Mouse (Mus musculus) B cell, adult 62 days (primary cell): ENCODE results near the gene Scrn3. TPM values are rescaled to one million over a fixed set of nuclear protein-coding genes. Genes with fewer than 3 reads are reported as not detected.

ENCODE experiments used
- total RNA-seq: library from RNA; stranded (reverse); gene quantifications from 4 replicates; pipeline ENCODE4 v1.2.4, GENCODE M21; 2023

Gene Scrn3
- total RNA-seq: 3.9 to 6.2 TPM (median 4.6 TPM) in 4 replicates

DNA sequence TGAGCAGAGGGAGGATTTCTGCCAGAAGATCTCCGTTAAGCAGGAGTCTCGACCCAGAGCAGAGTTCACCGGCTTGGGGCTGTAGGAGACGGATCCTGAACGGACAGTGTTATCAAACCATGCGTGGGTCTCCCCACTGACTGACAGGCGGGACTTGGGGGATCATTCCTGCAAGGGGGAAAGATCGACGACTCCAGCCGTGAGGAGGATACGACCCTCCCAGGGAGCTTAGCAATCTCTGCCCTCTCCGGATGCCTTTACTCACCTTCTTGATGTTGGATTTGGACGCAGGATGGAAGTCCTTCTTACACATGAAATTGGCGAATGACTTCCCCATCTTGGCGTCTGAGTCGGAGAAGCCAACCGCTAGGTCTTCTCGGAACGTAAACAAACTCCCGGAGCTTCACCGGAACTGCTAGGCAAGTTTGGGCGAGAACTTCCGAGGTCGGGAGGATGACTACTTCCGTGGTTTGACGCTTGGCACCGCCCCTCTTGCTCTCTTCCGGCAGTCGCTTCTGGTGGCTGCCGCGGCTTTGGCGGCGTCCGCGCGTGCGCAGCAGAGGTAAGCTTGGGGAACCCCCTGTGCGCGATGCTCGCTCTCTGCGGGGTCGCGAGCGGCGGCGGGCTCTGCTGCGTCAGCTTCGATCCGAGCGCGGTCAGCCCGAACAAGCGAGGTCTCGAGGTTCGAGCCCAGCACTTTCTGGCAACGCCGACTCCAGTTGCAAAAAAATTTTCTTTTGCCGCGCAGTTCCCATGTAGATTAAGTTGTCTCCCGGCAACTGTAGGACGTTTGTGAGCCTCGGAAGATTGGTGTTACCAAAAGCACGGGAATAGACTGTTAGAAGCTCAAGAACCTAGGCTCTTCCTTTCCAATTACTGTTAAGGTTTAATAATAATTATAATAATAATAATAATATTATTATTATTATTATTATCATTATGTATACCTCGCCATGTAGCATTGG lies at the start of gene Scrn3, which contains the start of gene Cir1:
Gene Scrn3 (plus strand): TSS at position 450 of the 965 bp plus-strand sequence.
Gene Cir1 (minus strand): TSS at position 550 of the 965 bp plus-strand sequence.

DNA sequence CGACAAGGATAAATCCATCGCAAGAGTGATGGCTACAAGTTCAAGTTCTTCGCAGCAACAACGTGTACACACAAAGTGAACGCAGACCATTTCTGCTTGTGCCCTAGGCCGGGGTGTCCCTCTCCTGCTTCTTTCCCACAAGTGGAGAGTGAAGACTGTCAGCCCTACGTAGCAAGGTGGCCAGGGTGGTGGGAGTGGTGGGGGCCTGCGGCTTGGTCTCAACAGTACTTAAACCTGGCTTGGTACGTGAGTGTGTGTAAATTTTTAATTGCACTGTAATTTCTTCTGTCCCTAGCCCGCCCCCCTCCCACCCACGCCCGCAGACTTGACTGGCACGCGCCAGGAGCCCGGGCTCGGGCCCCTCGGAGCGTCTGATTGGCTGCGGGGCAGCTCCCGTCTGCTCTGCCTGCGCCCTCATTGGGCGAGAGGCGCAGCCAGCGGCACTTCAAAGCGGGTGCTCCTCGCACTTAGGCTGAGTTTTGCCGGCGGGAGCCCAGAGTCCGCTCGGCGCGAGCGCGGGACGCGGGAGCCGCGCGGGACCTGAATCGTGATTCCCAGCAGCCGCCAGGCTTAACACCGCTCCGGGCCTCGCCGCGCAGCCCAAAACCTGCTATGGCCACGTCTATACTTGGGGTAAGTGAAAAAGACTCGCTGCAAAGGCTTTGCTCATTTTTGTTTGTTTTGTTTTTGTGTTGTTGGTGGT lies 40.8 kb upstream of the Scrn3 start, which contains the start of gene Sp9:
Gene Sp9 (plus strand): TSS at position 467 of the 703 bp plus-strand sequence.

DNA sequence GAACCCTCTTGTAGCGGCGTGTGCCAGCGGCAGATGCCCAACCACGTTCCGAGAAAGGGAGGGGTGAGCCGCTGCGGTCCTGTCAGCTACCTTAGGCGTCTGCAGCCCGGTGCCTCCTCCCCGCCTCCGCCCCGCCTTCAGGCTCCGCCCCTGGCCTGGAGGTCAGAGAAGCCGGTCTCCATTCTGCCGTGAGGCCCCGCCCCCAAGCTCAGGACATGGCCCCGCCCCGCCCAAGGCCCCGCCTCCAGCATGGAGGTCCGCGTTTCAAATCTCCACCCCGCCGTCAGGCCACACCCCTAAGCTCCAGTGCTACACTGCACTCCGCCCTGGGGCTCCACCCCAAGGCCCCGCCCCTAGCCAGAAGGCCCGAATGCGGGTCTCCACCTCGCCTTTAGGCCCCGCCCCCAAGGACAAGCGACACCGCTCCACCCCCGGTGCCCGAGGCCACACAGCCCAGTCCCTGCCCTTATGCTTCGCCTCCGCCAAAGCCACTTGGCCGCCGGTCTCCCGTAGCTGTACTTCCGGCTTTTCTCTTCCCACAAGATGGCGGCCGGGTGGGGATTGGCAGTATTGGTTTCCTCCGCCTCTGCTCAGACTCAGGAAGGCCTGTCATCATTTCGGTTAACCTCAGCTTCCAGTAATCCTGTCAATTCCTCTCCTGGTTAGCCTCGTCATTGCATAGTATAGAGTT lies 74.1 kb downstream of the Scrn3 start, which contains the start of gene Gpr155:
Gene Gpr155 (minus strand): TSS at position 217 of the 691 bp plus-strand sequence.

Other genes starting within 250 kb of the Scrn3 start
- 32.2 to 42.2 TPM (median 37.5 TPM) in 4 replicates for gene Ola1, start 93.7 kb upstream of the Scrn3 start, total RNA-seq
- gene Sp9, start 40.7 kb upstream of the Scrn3 start, total RNA-seq: not detected in 4 replicates
- gene Cir1, start 100 bp downstream of the Scrn3 start, total RNA-seq: 22.7 to 27.4 TPM (median 25.5 TPM) in 4 replicates
- 14.2 to 20.2 TPM (median 17.9 TPM) in 4 replicates for gene Gpr155, start 74.0 kb downstream of the Scrn3 start, total RNA-seq
- 194 to 210 TPM (median 202 TPM) in 4 replicates for gene Wipf1, start 217.1 kb downstream of the Scrn3 start, total RNA-seq